Mouse (Mus musculus): ENCODE measurements around the gene Grin3b. TPM values are rescaled to one million over a fixed set of nuclear protein-coding genes. Genes with fewer than 3 reads are reported as not detected.

Gene Grin3b
- polyA plus RNA-seq, 2 experiments: 0.23 to 0.72 TPM

GRCm38 (mm10) chr10:80021320-80021641, 50.8 kb downstream of the Grin3b start:
- 84% methylated on average over 13 of the region's 13 CpGs for WGBS
- Histone ChIP-seq H3K4me1 (ENCODE audit: control insufficient read depth, insufficient read depth, low read length) (peaks cover 10% of the 10 kb centered on the region), H3K36me3 (ENCODE audit: control insufficient read depth, insufficient read depth, low read length) (no peaks in the 10 kb centered on the region), H3K27ac (replicated peaks; ENCODE audit: low read depth, low read length) (no peak overlapping the region), H3K4me3 (replicated peaks; ENCODE audit: low read length) (no peak overlapping the region), H3K4me2 (replicated peaks; ENCODE audit: low read depth, low read length, severe bottlenecking) (no peak overlapping the region), H3K9me3 (ENCODE audit: control insufficient read depth, low read length) (no peaks in the 10 kb centered on the region), H3K9ac (ENCODE audit: low read depth, low read length, severe bottlenecking) (no peak overlapping the region), H3K27me3 (ENCODE audit: control insufficient read depth, insufficient read depth, low read length) (no peaks in the 10 kb centered on the region)
- DNase-seq (ENCODE audit: low spot score) (no peak), ATAC-seq (ENCODE audit: low FRiP score, low read depth) (no peak)
- no peak for TF ChIP-seq POLR2A (IDR thresholded peaks at IDR 0.05; ENCODE audit: borderline replicate concordance, extremely low read depth, insufficient read depth, insufficient read length)

DNA sequence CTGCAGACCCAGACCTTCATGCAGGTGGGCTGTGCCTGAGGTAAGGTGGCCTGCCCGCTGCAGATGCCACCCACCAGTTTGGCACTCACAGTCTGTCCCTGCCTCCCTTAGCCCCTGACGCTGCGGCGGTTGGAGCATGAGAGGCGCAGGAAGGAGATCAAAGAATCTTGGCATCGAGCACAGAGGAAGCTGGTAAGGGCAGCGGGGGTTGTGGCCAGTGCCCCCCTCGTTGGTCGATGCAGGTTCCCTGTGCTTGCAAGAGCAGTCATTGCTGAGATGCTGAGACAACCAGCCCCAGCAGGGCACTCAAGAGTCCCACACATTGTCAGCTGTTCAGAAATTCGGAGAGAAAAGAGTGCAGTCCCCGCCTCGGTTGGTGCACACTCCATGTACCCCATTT, 51.6 kb downstream of the Grin3b start:
- no peak for TF ChIP-seq POLR2A (IDR thresholded peaks at IDR 0.05; ENCODE audit: borderline replicate concordance, extremely low read depth, insufficient read depth, insufficient read length)
- H3K9me3 ChIP-seq (ENCODE audit: control insufficient read depth, low read length): no peaks in the 10 kb centered on the region
- H3K4me3 ChIP-seq (replicated peaks; ENCODE audit: low read length): no peak overlapping the region
- no peaks in the 10 kb centered on the region for H3K36me3 ChIP-seq (ENCODE audit: control insufficient read depth, insufficient read depth, low read length)
- H3K27ac ChIP-seq (replicated peaks; ENCODE audit: low read depth, low read length): no peak overlapping the region
- 94% methylated on average over 12 of the region's 12 CpGs for WGBS
- DNase-seq (ENCODE audit: low spot score): no peak
- no peak overlapping the region for H3K9ac ChIP-seq (ENCODE audit: low read depth, low read length, severe bottlenecking)
- no peaks in the 10 kb centered on the region for H3K27me3 ChIP-seq (ENCODE audit: control insufficient read depth, insufficient read depth, low read length)
- H3K4me2 ChIP-seq (replicated peaks; ENCODE audit: low read depth, low read length, severe bottlenecking): no peak overlapping the region
- no peak for ATAC-seq (ENCODE audit: low FRiP score, low read depth)
- H3K4me1 ChIP-seq (ENCODE audit: control insufficient read depth, insufficient read depth, low read length): peaks cover 10% of the 10 kb centered on the region

DNA sequence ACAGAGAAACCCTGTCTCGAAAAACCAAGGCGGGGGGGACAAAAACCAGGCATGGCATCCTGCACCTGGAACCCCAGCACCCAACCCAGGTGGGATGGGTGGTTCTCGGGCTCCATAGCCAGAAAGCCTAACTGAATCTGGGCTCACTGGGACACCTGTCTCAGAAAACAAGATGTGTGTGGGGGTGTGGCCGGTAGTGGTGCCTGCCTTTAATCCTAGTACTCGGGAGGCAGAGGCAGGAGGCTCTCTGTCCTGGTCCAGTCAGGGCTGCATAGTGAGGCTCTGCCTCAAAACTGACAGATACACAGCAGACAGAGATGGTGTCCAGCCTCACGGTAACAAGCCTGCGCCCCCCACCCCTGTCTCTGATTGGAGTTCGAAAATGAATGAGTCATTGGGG, 52.3 kb downstream of the Grin3b start:
- Histone ChIP-seq H3K36me3 (ENCODE audit: control insufficient read depth, insufficient read depth, low read length) (no peaks in the 10 kb centered on the region), H3K4me1 (ENCODE audit: control insufficient read depth, insufficient read depth, low read length) (peaks cover 10% of the 10 kb centered on the region), H3K4me2 (replicated peaks; ENCODE audit: low read depth, low read length, severe bottlenecking) (no peak overlapping the region), H3K4me3 (replicated peaks; ENCODE audit: low read length) (no peak overlapping the region), H3K9me3 (ENCODE audit: control insufficient read depth, low read length) (no peaks in the 10 kb centered on the region), H3K9ac (ENCODE audit: low read depth, low read length, severe bottlenecking) (no peak overlapping the region), H3K27ac (replicated peaks; ENCODE audit: low read depth, low read length) (no peak overlapping the region), H3K27me3 (ENCODE audit: control insufficient read depth, insufficient read depth, low read length) (no peaks in the 10 kb centered on the region)
- no peak for ATAC-seq (ENCODE audit: low FRiP score, low read depth)
- no peak for DNase-seq (ENCODE audit: low spot score)
- no peak for TF ChIP-seq POLR2A (IDR thresholded peaks at IDR 0.05; ENCODE audit: borderline replicate concordance, extremely low read depth, insufficient read depth, insufficient read length)
- 93% methylated on average over 8 of the region's 8 CpGs for WGBS

DNA sequence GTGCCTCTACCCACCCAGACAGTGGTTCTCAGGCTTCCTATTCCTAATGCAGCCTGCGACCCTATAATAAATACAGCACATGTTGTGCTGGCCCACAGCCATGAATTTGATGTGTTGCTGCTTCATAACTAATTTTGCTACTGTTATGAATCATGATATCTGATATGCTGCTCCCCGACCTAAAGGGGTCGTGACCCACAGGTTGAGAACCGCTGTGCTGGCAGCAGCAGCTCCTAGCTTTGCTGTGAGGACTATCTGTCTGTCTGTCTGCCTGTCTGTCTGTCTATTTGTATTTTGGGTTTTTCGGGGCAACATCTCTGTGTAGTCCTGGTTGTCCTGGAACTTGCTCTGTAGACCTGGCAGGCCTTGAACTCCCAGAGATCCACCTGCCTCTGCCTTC, 53.2 kb downstream of the Grin3b start:
- no peak overlapping the region for H3K4me2 ChIP-seq (replicated peaks; ENCODE audit: low read depth, low read length, severe bottlenecking)
- no peak for DNase-seq (ENCODE audit: low spot score)
- TF ChIP-seq POLR2A (IDR thresholded peaks at IDR 0.05; ENCODE audit: borderline replicate concordance, extremely low read depth, insufficient read depth, insufficient read length): no peak
- H3K9me3 ChIP-seq (ENCODE audit: control insufficient read depth, low read length): no peaks in the 10 kb centered on the region
- H3K27ac ChIP-seq (replicated peaks; ENCODE audit: low read depth, low read length): no peak overlapping the region
- no peaks in the 10 kb centered on the region for H3K36me3 ChIP-seq (ENCODE audit: control insufficient read depth, insufficient read depth, low read length)
- no peaks in the 10 kb centered on the region for H3K27me3 ChIP-seq (ENCODE audit: control insufficient read depth, insufficient read depth, low read length)
- peaks cover 10% of the 10 kb centered on the region for H3K4me1 ChIP-seq (ENCODE audit: control insufficient read depth, insufficient read depth, low read length)
- ATAC-seq (ENCODE audit: low FRiP score, low read depth): no peak
- H3K9ac ChIP-seq (ENCODE audit: low read depth, low read length, severe bottlenecking): no peak overlapping the region
- 80% methylated on average over 5 of the region's 5 CpGs for WGBS
- H3K4me3 ChIP-seq (replicated peaks; ENCODE audit: low read length): no peak overlapping the region

- peaks cover 10% of the 10 kb centered on the region for H3K4me1 ChIP-seq (ENCODE audit: control insufficient read depth, insufficient read depth, low read length)
- no peak for TF ChIP-seq POLR2A (IDR thresholded peaks at IDR 0.05; ENCODE audit: borderline replicate concordance, extremely low read depth, insufficient read depth, insufficient read length)
- H3K4me2 ChIP-seq (replicated peaks; ENCODE audit: low read depth, low read length, severe bottlenecking): no peak overlapping the region
- no peak overlapping the region for H3K27ac ChIP-seq (replicated peaks; ENCODE audit: low read depth, low read length)
- H3K27me3 ChIP-seq (ENCODE audit: control insufficient read depth, insufficient read depth, low read length): no peaks in the 10 kb centered on the region
- no peaks in the 10 kb centered on the region for H3K36me3 ChIP-seq (ENCODE audit: control insufficient read depth, insufficient read depth, low read length)
- H3K9me3 ChIP-seq (ENCODE audit: control insufficient read depth, low read length): no peaks in the 10 kb centered on the region
- no peak for ATAC-seq (ENCODE audit: low FRiP score, low read depth)
- no peak overlapping the region for H3K9ac ChIP-seq (ENCODE audit: low read depth, low read length, severe bottlenecking)
- no peak overlapping the region for H3K4me3 ChIP-seq (replicated peaks; ENCODE audit: low read length)
- WGBS: 72% methylated on average over 15 of the region's 15 CpGs
- DNase-seq (ENCODE audit: low spot score): no peak
These were observed 53.9 kb downstream of the Grin3b start for GRCm38 (mm10) chr10:80024229-80025043.

Data from limb, embryonic 14.5 days (tissue).